Mouse (Mus musculus): ENCODE data around the gene Gapdhs.

DNA sequence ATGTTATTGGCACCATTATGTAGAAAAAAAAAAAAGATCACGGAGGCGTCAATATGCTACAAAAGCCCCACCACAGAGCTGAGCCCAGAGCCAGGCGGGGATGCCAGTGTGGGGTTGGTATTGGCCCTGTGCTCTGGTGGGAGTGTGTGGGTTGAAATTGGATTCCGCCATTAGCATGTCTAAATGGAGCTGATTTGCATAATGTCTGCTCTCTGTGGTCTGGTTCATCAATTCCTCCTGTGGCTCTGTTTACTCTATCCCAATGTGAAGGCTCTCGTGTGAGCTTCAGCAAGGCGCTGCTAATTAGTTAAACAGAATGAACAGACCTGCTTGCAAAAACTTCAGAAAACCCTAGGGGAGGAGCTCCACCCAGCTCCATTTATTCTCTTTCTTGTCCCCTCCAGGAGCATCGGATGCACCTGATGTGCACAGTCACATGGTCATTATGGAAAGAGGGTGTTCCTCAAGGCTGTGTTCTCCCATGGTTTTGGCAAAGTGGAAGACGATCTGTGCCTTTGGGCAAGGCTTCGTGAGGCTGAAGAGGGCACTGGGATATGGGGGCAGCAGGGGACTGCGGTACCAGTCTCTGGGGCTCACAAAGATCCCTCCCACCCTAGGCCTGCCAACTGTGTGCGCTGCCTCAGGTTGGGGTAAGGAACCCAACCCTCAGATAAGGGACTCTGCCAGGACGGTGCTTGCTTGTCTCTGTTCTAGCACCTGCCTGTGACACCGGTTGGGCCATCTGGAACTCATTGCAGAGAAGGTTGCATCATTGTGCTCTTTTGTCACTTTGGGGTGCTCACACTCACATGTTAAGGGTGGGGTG lies 42.5 kb upstream of the Gapdhs start:
- TF ChIP-seq CTCF (IDR thresholded peaks at IDR 0.05): no peak
- no peak for TF ChIP-seq EP300 (IDR thresholded peaks at IDR 0.05)
